Mouse (Mus musculus) hindbrain, embryonic 15.5 days (tissue): Measurements from ENCODE around the gene Atp5j2. TPM values are rescaled to one million over a fixed set of nuclear protein-coding genes. Genes with fewer than 3 reads are reported as not detected.

Experiments
- ATAC-seq: fragments of 200-750 bp; cut with Nextera tagmentation; 2 replicates; pipeline ENCODE4 v1.8.0; 2017; ENCODE audit warnings: low read depth, moderate number of reproducible peaks, moderate TSS enrichment; ENCODE audit not compliant: low FRiP score
- H3K27ac ChIP-seq: fragments of 300-500 bp; sonication (generic); replicated peaks from 2 replicates; pipeline ENCODE4 v1.5.1; 2015; ENCODE audit warnings: mild to moderate bottlenecking, inconsistent platforms
- H3K27me3 ChIP-seq: fragments of 300-500 bp; sonication (generic); 2 replicates; pipeline ENCODE4 v1.6.1; 2015; ENCODE audit warnings: control low read depth, inconsistent platforms
- H3K36me3 ChIP-seq: fragments of 300-500 bp; sonication (generic); 2 replicates; pipeline ENCODE4 v1.6.1; 2015; ENCODE audit warnings: control low read depth, inconsistent platforms
- H3K4me1 ChIP-seq: fragments of 300-500 bp; sonication (generic); replicated peaks from 2 replicates; pipeline ENCODE4 v1.6.1; 2015; ENCODE audit warnings: control low read depth, inconsistent platforms
- H3K4me2 ChIP-seq: fragments of 300-500 bp; sonication (generic); 2 replicates; pipeline ENCODE4 v1.6.1; 2015; ENCODE audit warnings: moderate library complexity, mild to moderate bottlenecking, inconsistent platforms
- H3K4me3 ChIP-seq: fragments of 300-500 bp; sonication (generic); 2 replicates; pipeline ENCODE4 v1.5.1; 2015; ENCODE audit warnings: mild to moderate bottlenecking, inconsistent platforms
- H3K9ac ChIP-seq: fragments of 300-500 bp; sonication (generic); 2 replicates; pipeline ENCODE4 v1.6.1; 2015; ENCODE audit warnings: inconsistent platforms
- H3K9me3 ChIP-seq: fragments of 300-500 bp; sonication (generic); 2 replicates; pipeline ENCODE4 v1.6.1; 2016; ENCODE audit warnings: control low read depth, inconsistent platforms
- WGBS: fragments of 180-500 bp; shearing (Covaris S2); methylation state at CpG from one replicate; pipeline ENCODE4 v1.1.7; 2015; 5-methylcytosine and 5-hydroxymethylcytosine counted together
- polyA plus RNA-seq: library from polyadenylated mRNA; unstranded; fragments of >200 nt; fragmentation: Nextera tagmentation; extraction: Ambion mirVana; gene quantifications from 2 replicates; pipeline ENCODE4 v1.2.1, GENCODE M21; 2015

Gene Atp5j2
- polyA plus RNA-seq, 1 experiment from 2014 or later, result 716 TPM

DNA sequence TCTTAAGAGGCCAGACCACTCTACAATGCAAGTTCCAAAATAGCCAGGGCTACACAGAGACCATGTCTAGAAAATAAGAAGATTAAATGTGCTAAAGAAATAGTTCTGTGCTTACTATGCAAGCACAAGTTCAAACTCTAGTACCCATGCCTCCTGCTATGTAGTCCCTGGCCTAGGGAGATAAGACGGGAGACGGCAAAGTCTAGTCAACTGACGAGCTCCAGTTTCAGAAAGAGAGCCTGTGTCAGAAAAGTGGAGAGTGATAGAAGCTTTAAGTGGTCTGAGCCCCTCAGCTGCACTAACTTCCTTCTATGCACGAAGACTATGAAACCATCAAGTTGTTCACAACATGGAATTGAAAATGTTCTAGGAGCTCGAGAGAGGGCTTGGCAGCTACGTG lies 42.6 kb downstream of the Atp5j2 start:
- WGBS, result 94% methylated on average over 6 of the region's 6 CpGs
- no peak overlapping the region for H3K4me3 ChIP-seq
- no peak overlapping the region for H3K4me2 ChIP-seq
- no peaks in the 10 kb centered on the region for H3K4me1 ChIP-seq
- H3K27me3 ChIP-seq, result no peaks in the 10 kb centered on the region
- H3K9ac ChIP-seq, result no peak overlapping the region
- peaks cover 93% of the 10 kb centered on the region for H3K36me3 ChIP-seq
- ATAC-seq, result no peak
- H3K27ac ChIP-seq, result no peak overlapping the region
- no peaks in the 10 kb centered on the region for H3K9me3 ChIP-seq

GRCm38 (mm10) chr5:145147748-145148147 lies 44.1 kb downstream of the Atp5j2 start:
- no peak for ATAC-seq
- no peak overlapping the region for H3K27ac ChIP-seq
- H3K4me3 ChIP-seq, result no peak overlapping the region
- peaks cover 93% of the 10 kb centered on the region for H3K36me3 ChIP-seq
- no peaks in the 10 kb centered on the region for H3K9me3 ChIP-seq
- no peaks in the 10 kb centered on the region for H3K4me1 ChIP-seq
- H3K27me3 ChIP-seq, result no peaks in the 10 kb centered on the region
- no peak overlapping the region for H3K4me2 ChIP-seq
- 91% methylated on average over 5 of the region's 5 CpGs for WGBS
- no peak overlapping the region for H3K9ac ChIP-seq

DNA sequence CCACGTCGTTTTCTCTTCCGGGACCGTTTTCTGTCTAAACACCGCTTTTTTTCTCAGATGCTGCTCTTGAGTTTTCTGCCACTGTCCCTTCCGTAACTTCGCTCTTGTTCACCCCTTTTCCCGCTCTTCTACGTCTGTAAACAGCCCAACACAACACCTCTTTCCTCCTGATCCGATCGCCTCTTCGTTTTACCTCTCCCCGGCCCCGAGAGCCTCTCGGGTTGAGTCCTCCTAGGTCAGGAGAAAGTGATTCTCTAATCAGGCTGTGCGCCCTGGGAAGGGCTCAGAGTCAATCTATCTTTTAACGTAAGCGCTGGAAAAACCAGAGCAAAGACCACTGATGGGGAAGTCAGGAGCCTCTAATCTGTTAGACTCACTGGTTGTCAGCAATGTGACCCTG lies 51.3 kb downstream of the Atp5j2 start:
- peak overlapping the region; percentile 92 for H3K4me2 ChIP-seq
- peak overlapping the region; percentile 80 for H3K9ac ChIP-seq
- H3K27ac ChIP-seq, result peak overlapping the region; percentile 96
- H3K36me3 ChIP-seq, result peaks cover 43% of the 10 kb centered on the region
- 1% methylated on average over 18 of the region's 18 CpGs for WGBS
- no peak for ATAC-seq
- peak overlapping the region; percentile 79 for H3K4me3 ChIP-seq
- no peaks in the 10 kb centered on the region for H3K27me3 ChIP-seq
- H3K9me3 ChIP-seq, result no peaks in the 10 kb centered on the region
- H3K4me1 ChIP-seq, result peaks cover 30% of the 10 kb centered on the region

DNA sequence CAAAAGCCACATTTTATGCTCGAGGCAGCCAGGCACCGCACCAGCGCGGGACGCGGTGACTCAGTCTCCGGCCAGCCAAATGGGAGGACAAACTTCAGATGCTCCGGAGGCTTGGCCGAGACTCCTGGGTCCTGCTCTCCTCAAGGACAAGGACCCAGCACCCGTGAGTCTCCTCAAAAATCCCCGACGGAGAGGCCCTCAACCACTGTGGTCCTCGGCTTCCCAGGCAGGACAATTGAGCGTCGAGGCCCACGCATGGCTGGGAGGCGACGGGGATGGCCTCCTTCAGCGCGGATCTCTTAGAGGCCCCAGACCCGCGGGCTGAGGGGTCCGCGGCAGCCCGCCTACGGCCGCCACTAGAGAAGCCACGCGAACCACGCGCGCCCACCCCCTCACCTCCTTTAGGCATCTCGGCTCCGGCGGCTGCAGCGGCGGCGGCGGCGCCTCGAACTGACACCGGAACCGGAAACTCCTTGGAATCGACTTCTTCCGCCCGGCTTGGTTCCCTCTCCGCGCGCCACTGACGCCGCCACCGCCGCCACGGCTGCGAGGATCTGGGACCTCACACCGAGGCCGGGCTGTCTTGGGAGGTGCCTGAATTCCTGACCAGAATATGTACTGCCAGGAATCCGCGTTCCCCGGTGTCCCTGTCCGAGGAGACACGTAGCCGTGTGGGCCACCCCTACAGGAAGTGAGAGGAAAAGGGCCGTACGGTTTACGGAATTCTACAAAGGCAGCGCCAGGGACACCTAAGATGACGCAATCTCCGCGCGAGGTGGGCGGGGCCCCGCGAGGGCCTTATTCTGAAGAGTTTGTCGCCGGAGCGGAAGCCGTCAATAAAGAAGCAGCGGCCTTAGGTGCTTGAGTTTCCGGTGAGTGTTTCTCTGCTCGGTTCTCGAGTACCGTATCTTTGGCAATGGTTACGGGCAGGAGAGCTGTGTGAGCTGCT lies 52.0 kb downstream of the Atp5j2 start, which contains the start of the genes Pdap1 and Bud31:
Gene Pdap1, minus strand, starts transcription at position 668 of the 949 bp plus-strand sequence.
Gene Bud31, plus strand, starts transcription at position 792 of the 949 bp plus-strand sequence.
- peak within 1 kb of the TSS; percentile 79 for H3K4me3 ChIP-seq
- peaks cover 42% of the 10 kb centered on the region for H3K36me3 ChIP-seq
- peak within 1 kb of the TSS; percentile 96 for H3K27ac ChIP-seq
- H3K9ac ChIP-seq, result peak within 1 kb of the TSS; percentile 80
- peak within 1 kb of the TSS; percentile 92 for H3K4me2 ChIP-seq
- H3K4me1 ChIP-seq, result peaks cover 30% of the 10 kb centered on the region
- no peaks in the 10 kb centered on the region for H3K27me3 ChIP-seq
- WGBS, result under 1% methylated on average over 84 of the region's 84 CpGs
- H3K9me3 ChIP-seq, result no peaks in the 10 kb centered on the region
- peak; percentile 93 for ATAC-seq

DNA sequence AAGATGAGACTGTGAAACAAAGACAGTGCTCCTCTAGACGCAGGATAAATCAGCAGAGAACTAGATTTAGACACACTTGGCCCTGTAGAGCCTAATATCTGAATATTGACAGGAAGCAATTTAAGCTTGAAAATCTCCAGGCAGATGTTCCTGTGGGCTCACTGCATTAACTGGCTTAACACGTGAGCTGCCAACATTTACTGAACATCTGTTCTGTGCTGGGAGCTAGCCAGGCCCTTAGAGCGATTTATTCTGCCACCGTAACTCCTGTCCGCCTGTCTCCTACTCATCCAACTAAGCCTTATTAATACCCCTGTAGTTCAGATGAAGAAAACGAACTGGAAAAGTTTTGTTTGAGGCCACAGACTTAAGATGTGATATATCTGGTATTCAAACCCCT lies 53.0 kb downstream of the Atp5j2 start:
- Histone ChIP-seq H3K27ac (peak overlapping the region; percentile 96; the same call in 1 of the 2 replicates), H3K36me3 (peaks cover 43% of the 10 kb centered on the region), H3K9ac (peak overlapping the region; percentile 80), H3K4me3 (peak overlapping the region; percentile 79), H3K27me3 (no peaks in the 10 kb centered on the region), H3K4me2 (peak overlapping the region; percentile 92), H3K4me1 (peaks cover 30% of the 10 kb centered on the region), H3K9me3 (no peaks in the 10 kb centered on the region)
- WGBS, result 16% methylated on average over 6 of the region's 6 CpGs
- ATAC-seq, result no peak

Other genes starting within 250 kb of the Atp5j2 start
- 33.9 and 36.0 TPM in 2 replicates for gene Smurf1, start 226.2 kb downstream of the Atp5j2 start, polyA plus RNA-seq
- gene Gm4871, start 159.3 kb downstream of the Atp5j2 start, polyA plus RNA-seq, result not detected in 2 replicates
- gene 1700018F24Rik, start 149.1 kb downstream of the Atp5j2 start, polyA plus RNA-seq, result not detected in 2 replicates
- gene Arpc1a, start 108.2 kb downstream of the Atp5j2 start, polyA plus RNA-seq, result 234 and 236 TPM in 2 replicates
- gene Kpna7, start 108.0 kb downstream of the Atp5j2 start, polyA plus RNA-seq, result not detected in 2 replicates
- 73.2 and 88.7 TPM in 2 replicates for gene Arpc1b, start 77.8 kb downstream of the Atp5j2 start, polyA plus RNA-seq
- 114 and 122 TPM in 2 replicates for gene Pdap1, start 51.8 kb downstream of the Atp5j2 start, polyA plus RNA-seq
- gene Bud31, start 51.7 kb downstream of the Atp5j2 start, polyA plus RNA-seq, result 172 and 186 TPM in 2 replicates
- 19.7 and 22.4 TPM in 2 replicates for gene Ptcd1, start 25.0 kb downstream of the Atp5j2 start, polyA plus RNA-seq
- gene Cpsf4, start 24.8 kb downstream of the Atp5j2 start, polyA plus RNA-seq, result 47.3 and 49.7 TPM in 2 replicates
- gene Zkscan14, start 9.8 kb upstream of the Atp5j2 start, polyA plus RNA-seq, result 13.1 and 14.4 TPM in 2 replicates
- 13.8 and 15.3 TPM in 2 replicates for gene Zkscan5, start 12.5 kb upstream of the Atp5j2 start, polyA plus RNA-seq
- 29.0 and 31.6 TPM in 2 replicates for gene Zfp655, start 39.7 kb upstream of the Atp5j2 start, polyA plus RNA-seq
- 0.43 and 0.63 TPM in 2 replicates for gene Zscan25, start 88.4 kb upstream of the Atp5j2 start, polyA plus RNA-seq
- gene Cyp3a57, start 153.2 kb upstream of the Atp5j2 start, polyA plus RNA-seq, result not detected in 2 replicates